Mouse (Mus musculus) cerebellum, adult 9-11 months (tissue): Measurements from ENCODE around the gene Olfr782.
"Not testable (repeated sequence)": the region's sequence is repeated elsewhere in the genome, so short reads cannot be mapped to it uniquely, and the experiment has no call there.

Experiments
- DNase-seq: peaks from one replicate; pipeline ENCODE4 v3.0.0; 2022

Gene Olfr782

GRCm38 (mm10) chr10:129348550-129348949 lies at the start of gene Olfr782:
Gene Olfr782, plus strand, starts transcription at chr10:129348850.
- no peak for DNase-seq

DNA sequence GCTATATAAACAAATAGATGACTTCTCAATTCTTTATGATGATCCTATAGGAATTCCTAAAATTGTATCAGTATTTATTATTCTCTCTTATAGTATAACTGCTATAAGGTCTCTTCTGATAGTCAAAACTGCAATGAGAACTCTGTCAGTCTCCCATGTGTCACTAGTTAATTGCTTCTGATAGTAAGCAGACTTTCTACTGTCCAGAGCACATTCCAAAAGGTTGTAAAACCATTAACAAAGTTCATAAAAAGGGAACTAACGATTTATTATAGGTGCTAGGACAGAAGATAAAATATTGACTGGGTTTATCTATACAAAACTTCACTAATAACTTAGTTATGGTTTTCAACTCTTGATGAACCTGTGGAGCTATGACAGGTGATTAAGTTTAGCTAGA lies 35.7 kb upstream of the Olfr782 start:
- not testable (repeated sequence) for DNase-seq

DNA sequence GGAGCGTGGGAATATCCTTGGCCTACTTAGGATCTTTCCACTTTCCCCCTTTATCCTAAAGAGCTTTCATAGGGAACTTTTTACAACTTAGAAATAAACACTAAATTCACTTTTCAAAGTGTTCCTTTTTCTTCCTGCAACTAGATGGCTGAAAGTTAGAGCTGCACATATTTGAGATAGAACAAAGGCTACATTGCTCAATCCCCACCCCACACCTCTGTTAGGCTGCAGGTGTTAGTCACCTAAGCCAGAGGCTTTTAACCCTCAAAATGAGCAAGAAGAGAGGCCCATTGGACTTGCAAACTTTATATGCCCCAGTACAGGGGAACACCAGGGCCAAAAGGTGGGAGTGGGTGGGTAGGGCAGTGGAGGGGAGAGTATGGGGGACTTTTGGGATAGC lies 35.1 kb upstream of the Olfr782 start:
- DNase-seq = not testable (repeated sequence)

DNA sequence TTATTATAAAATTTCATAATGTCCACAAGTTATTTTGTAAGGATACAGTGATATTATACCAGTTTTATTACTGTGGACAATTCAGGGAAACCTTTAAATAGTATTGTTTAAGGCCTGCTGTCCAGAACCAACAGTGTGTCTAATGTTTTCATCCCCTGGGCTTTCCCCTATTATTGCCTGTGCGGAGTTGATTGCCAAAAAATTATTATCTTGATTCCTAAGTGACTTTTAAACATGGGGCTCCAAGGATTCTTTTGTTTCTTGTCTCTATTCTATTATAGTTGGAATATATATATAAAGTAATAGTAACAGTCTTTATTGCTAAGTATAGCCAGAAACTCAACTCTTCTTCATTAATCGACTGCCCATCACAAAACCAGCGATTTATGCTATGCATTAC lies 30.8 kb upstream of the Olfr782 start, which contains the start of gene Olfr780:
Gene Olfr780, plus strand, starts transcription at position 301 of the 400 bp plus-strand sequence.
- no peak for DNase-seq

DNA sequence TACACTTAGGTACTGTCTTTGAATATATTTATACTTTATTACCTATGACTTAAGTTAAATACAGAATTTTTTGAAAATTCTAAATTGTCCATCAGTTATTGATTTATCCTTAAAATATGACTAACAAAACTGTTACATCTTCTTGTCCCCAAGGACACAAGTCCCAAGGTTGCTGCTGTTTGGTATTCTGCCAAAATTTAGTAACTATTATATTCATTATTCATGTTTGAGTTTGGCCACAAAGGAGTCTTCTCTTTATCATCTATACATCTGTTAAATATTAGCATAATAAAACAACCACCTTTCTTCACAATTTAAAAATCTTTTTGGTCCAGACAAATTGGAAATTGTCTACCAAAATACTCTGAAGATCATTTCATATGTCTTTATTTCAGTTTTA lies 20.1 kb upstream of the Olfr782 start, which contains the start of gene Olfr781:
Gene Olfr781, plus strand, starts transcription at position 301 of the 400 bp plus-strand sequence.
- no peak for DNase-seq

- DNase-seq = not testable (repeated sequence)
Measured at GRCm38 (mm10) chr10:129352475-129352874, 3.8 kb downstream of the Olfr782 start.

DNA sequence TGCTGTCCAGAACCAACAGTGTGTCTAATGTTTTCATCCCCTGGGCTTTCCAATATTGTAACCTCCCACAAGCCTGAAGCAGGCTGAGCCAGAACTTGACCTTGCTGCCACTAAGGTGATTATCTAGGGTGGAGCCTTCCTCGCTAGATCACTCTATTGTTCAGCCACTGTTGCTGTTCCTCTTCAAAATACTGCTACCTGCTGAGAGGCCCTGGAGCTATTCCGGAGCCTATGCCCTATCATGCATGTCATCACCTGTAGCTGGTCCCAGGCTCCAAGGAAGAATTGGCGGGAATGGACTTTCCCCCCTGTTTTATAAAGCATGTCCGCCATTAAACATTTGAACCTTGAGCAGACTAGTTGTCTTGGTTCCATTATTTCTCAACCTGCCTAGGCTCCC lies 7.8 kb downstream of the Olfr782 start:
- DNase-seq = not testable (repeated sequence)

GRCm38 (mm10) chr10:129357307-129357706 lies 8.7 kb downstream of the Olfr782 start:
- no peak for DNase-seq

- not testable (repeated sequence) for DNase-seq
Measured at GRCm38 (mm10) chr10:129374051-129374450, 25.4 kb downstream of the Olfr782 start.

DNA sequence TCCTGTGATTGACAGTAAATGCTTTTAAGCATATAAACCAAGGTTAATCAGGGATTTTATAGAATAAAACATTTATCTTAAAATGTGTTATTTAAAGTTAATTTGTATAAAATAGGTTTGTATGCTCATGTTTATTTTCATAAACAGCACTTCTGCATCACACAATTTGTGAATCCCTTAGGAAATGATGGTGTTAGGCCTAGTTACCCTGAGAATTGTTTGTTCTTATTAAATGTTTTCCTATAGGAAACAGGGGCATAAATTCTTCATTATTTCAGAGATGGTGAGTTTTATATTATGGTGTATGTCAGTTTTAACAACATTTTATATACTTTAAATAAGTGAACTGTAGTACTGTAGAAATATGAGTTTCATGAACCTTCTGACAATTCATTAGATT lies 35.1 kb downstream of the Olfr782 start, which contains the start of gene Olfr784:
Gene Olfr784, plus strand, starts transcription at position 301 of the 400 bp plus-strand sequence.
- no peak for DNase-seq

- DNase-seq = no peak
Measured at GRCm38 (mm10) chr10:129400892-129401291, 52.2 kb downstream of the Olfr782 start.
